Mouse (Mus musculus) natural killer cell, adult 2 months (primary cell): ENCODE data around the gene Dhrs7c.

Experiments
- DNase-seq, 2 experiments: peaks; one replicate each; pipeline ENCODE4 v3.0.0; 2022; ENCODE audit warnings: low spot score in 2 of 2

Gene Dhrs7c

DNA sequence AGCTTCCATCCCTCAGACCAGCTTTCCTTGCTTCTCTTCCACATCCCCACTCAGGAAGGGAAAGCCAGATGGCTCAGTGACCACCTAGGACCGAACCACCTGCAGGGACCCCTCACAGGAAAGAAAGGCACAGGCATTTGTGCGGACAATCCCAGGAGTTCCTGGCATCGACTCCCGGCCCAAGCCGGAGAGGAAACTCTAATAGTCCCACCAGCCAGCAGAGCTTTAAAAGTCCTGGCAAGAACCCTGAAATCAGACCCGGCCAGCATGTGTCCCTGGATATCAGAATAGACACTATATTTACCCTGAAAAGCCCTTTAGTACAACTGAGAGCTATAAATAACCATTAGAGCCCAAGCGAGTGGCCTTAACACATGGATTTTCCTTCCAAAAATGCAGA lies at the start of gene Dhrs7c:
Gene Dhrs7c (plus strand): TSS at position 257 of the 400 bp plus-strand sequence.
- no peak for DNase-seq

DNA sequence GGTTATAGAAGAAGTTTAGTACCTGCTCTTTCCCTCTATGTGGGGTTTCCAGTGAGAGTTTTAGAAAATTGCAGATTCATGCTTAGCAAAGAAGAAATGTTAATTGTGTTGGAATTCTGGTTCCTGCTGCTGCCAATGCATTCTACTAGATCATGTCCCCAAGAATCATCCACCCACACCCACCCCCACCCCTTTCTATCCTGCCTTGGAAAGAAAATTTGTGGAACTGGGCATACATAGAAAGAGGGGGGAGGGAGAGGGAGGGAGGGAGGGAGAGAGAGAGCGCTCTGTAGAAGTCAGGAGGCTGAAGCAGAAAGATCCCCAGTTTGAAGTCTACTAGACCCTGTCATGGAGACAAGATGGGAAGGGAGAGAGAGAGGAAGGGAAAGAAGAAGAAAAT lies 41.7 kb upstream of the Dhrs7c start:
- DNase-seq, result no peak

GRCm38 (mm10) chr11:67757373-67758167 lies 40.4 kb upstream of the Dhrs7c start:
- DNase-seq, result no peak

DNA sequence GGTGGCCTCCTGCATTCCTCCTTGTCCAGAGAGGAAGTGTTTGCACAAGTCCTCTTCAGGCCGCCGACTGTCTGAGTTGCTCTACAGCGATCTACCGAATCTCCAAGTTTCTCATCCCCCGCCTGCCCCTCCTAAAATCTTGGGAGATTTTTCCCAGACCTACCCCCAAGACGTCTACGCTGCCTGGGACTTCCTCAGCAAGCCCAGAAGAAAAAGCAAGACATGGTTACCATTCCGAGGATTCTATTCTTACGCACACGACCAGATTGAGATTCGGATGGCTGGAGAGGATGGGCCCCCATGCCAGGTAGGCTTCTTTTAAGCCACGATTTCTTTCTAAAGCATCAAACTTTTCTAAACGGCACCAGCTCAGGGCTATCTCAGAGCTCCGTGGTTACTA lies 26.9 kb upstream of the Dhrs7c start, which contains the start of gene Glp2r:
Gene Glp2r (minus strand): TSS at position 101 of the 400 bp plus-strand sequence.
- no peak for DNase-seq

DNA sequence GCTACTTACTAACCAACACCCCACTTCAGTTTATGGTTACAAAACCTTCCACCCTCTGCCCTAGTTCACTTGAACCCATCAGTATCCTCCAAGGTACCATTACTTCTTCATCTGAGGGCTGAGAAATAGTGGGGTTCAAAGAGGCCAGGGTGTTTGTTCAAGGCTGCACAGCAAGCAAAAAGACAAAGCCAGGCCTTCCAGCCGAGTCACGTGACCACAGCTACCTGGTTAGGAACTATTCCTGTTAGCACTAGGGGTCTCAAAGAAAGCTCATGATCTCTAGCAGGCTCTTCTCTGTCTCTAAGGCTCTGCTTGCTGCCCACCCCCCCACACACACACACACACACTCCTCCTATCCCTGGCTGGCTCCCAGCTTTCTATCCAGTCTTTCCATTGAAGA lies 26.3 kb upstream of the Dhrs7c start:
- DNase-seq, result no peak

- DNase-seq, result no peak
Observed at GRCm38 (mm10) chr11:67772577-67772976, 25.4 kb upstream of the Dhrs7c start.

GRCm38 (mm10) chr11:67774379-67774778 lies 23.6 kb upstream of the Dhrs7c start, which contains the start of gene Gsg1l2:
Gsg1l2 (plus strand) TSS chr11:67774608.
- no peak for DNase-seq

- no peak for DNase-seq
Observed at GRCm38 (mm10) chr11:67790182-67790581, 7.8 kb upstream of the Dhrs7c start.

DNA sequence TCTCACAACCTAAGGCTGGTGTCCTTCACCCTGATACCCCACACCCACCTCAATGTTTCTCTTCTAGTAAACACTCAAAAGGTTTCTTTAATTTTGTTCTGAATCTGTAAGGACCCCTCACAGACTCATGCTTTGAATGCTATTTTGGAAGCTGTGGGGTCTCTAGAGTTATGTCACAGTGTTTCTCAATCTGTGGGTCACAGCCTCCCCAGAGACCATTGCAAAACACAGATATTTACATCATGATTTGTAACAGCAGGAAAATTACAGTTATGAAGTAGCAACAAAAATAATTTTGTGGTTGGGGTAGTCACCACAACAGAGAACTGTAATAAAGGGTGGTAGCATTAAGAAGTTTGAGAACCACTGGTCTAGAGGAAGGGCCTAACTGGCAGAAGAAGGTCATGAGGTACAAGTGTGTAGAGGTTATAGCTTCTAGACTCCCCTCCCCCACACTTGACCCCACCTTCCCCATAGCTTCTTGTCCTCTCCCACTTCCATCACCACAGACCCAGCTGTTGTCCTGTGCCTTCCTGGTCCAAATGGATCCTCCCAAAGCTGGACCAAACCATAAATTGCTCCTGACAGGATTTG lies 2.2 kb downstream of the Dhrs7c start:
- no peak for DNase-seq

DNA sequence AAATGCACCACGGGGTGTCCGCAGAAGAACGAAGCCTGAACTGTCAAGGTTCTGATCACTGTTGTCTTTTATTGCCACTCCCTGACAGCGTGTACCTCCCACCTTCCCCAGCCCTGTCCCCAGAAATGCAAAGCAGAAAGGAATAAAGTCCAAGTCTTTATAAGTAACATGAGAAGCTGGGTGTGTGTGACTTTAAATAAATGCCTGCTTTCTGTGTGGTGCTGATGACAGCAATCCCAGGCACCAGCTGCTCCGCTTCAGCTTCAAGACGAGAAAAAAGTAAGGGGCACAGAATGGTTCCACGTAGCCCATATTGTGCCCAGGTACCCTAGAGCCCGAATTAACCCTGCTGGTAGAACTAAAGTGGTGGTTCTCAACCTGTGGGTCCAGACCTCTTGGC lies 3.2 kb downstream of the Dhrs7c start:
- DNase-seq, result no peak

GRCm38 (mm10) chr11:67805538-67805937 lies 7.6 kb downstream of the Dhrs7c start:
- no peak for DNase-seq

GRCm38 (mm10) chr11:67806832-67807597 lies 9.0 kb downstream of the Dhrs7c start:
- no peak for DNase-seq

DNA sequence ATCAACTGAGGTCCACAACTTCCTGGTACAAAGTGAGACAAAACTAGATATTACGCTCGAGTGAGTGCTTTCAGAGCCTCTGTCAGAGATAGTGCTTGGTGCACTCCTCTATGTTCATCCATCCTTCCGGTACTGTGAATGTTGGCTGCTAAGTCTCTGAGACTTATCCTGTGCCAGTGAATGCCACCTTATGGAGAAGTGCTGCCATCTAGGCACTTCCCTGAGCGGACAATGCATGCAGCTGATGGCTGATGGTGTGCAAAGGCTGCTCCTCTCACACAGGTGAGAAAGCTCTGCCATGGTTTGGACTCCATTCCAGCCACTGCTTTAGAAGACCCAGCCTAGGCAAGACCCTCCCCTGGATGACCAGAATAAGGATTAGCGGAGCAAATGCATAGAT lies 10.1 kb downstream of the Dhrs7c start:
- DNase-seq, result no peak

DNA sequence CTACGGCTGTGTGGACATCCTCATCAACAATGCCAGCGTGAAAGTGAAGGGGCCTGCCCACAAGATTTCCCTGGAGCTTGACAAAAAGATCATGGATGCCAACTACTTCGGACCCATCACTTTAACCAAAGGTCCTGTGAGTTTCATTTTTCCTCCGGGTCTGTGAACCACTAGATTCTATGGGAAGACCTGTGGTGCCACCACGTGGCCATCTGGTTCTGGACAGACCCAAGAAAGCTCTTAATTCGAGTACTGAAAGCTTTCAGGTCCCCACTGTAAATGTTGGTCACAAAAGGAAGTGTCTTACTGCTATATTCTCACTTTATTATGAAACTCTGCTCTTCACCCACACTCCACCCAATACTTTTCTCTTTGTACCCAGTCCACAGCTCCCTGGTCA lies 13.5 kb downstream of the Dhrs7c start:
- no peak for DNase-seq

DNA sequence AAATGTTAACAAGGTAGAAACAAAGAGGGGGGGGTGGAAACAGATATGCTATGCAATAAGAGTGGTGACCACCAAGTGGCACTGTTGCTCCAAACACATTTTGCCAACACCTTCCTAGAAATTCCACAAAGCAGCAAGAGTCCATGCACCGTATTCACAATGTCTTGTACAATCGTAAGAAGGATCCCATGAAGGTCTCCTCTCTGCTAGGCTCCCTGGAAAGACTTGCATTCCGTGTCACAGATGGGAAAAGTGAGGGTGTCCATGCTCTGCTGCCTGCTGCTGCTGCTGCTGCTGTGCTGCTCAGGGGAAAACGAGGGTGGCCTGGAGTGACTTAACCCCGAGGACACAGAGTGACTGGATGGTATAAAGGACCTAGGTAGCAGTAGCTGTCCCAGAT lies 21.6 kb downstream of the Dhrs7c start:
- DNase-seq, result no peak

- no peak for DNase-seq
Observed at GRCm38 (mm10) chr11:67820221-67820620, 22.2 kb downstream of the Dhrs7c start.

DNA sequence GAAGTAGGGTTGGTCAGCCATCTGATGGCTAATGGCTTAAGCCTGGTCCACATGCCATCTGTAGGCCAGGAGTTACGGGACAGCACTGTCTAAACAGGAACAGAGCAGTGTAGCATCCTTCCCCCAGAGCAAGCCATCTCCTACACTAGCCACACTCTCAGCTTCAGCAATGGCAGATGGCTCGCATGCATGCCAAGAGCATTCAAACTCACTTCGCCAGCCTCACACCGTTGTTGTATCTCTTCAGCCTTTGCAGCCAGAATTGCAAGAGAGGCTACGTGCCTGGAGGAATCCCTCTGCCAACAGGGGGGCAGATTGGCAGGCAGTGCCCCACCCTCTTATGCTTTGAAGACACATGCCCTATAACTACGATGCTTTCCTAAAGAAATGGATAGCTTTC lies 23.6 kb downstream of the Dhrs7c start:
- no peak for DNase-seq

DNA sequence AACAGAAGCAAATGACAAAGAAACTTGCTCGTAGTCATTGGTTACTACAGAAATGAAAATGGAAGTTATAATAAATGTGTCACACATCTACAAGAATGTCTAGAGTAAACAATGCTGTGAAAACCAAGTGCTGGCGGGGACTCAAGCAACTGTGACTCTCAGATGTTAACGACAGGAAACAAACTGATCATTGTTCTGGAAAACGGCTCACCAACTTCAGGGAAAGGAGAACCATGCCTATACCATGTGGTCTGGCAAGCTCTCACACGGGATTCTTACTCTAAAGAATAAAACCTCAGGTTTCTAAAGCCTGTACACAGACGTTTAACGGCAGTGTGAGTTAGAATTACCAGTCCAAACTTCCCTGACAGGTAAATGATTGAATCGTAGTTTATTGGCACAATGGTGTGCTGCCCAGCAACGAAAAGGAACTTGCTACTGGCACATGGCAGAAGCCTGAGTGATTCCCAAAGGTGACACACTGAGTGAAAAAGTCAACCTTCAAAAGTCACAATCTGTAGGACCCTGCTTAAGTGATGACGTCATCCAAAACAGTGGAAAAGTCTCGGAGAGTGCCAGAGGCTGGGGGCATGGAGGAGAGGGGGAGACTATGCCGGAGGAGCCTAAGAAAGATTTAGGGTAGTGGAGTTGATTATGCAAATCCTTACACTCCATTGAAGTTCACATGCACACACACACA lies 30.5 kb downstream of the Dhrs7c start:
- DNase-seq, result no peak

DNA sequence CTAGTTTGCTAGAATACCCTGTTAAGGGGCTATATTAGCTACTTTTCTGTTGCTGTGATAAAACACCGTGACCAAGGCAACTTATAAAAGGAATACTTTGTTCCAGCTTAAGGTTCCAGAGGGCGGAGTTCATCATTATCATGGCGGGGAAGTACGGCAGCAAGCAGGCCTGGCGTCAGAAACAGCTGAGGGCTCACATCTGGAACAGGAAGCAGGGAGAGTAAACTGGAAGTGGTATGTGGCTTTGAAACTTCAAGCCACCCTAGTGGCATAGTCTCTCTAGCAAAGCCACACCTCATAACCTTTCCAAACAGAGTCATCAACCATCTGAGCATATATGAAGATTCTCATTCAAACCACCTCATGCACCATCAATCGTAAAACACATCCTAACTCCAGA lies 31.5 kb downstream of the Dhrs7c start:
- no peak for DNase-seq

GRCm38 (mm10) chr11:67831820-67832219 lies 33.8 kb downstream of the Dhrs7c start:
- DNase-seq, result no peak

GRCm38 (mm10) chr11:67835408-67836078 lies 37.6 kb downstream of the Dhrs7c start:
- DNase-seq, result no peak
